25 mouse cellular contexts compared by ENCODE assay signal in genomic region chr12:107307094-107307740, GRCm38 (mm10).
DNase-seq lines count a peak whose midpoint lies in the region; ATAC-seq and TF ChIP-seq lines count a peak whose summit lies in the region.
"Had no signal": no experiment of that assay in that cellular context is flagged by ENCODE, and none has a peak within 500 bp of the region (broad histone marks: within the 10 kb centered on the region; RNA-seq: fewer than 3 reads in every experiment).

No protein-coding gene starts in this region.

- no peak for TF ChIP-seq CTCF in liver, adult 2 months (IDR thresholded peaks at IDR 0.05; ENCODE audit: low read depth, low read length)

- no peak for ATAC-seq in liver, embryonic 12.5 days
- ATAC-seq: forebrain, postnatal 0 days; liver, postnatal 0 days had no signal

- no peak overlapping the region for H3K4me2 ChIP-seq in liver, embryonic 12.5 days
- H3K4me2 ChIP-seq: embryonic facial prominence, embryonic 13.5 days; heart, embryonic 12.5 days; hindbrain, embryonic 13.5 days; limb, embryonic 15.5 days; neural tube, embryonic 13.5 days; stomach, embryonic 15.5 days had no signal

- H3K79me2 ChIP-seq in liver, adult 2 months (ENCODE audit: control insufficient read depth, insufficient read depth, low read length) = no peaks in the 10 kb centered on the region

- H3K9me3 ChIP-seq in liver, embryonic 12.5 days (replicated peaks) = no peaks in the 10 kb centered on the region
- H3K9me3 ChIP-seq: embryonic facial prominence, embryonic 13.5 days; heart, embryonic 12.5 days; hindbrain, embryonic 13.5 days; limb, embryonic 15.5 days; neural tube, embryonic 13.5 days; stomach, embryonic 15.5 days had no signal

- H3K36me3 ChIP-seq in liver, adult 2 months (ENCODE audit: control insufficient read depth, insufficient read depth, low read length) = no peaks in the 10 kb centered on the region
- no peaks in the 10 kb centered on the region for H3K36me3 ChIP-seq in liver, embryonic 12.5 days
- H3K36me3 ChIP-seq: embryonic facial prominence, embryonic 13.5 days; heart, embryonic 12.5 days; hindbrain, embryonic 13.5 days; limb, embryonic 15.5 days; neural tube, embryonic 13.5 days; stomach, embryonic 15.5 days had no signal

- peak; percentile 27 for DNase-seq in embryo, embryonic 11 days
- no peak for DNase-seq in embryo, embryonic 10.5 days (ENCODE audit: low spot score)
- peak; percentile 4 for DNase-seq in liver, adult 2 months (ENCODE audit: extremely low read depth, low read depth, low spot score)
- peak; percentile 31 for DNase-seq in thymus, postnatal 25 days
- no peak for DNase-seq in thymus, adult 18-20 months
- no peak for DNase-seq in right cerebral cortex, postnatal 4 days
- DNase-seq in left cerebral cortex, postnatal 10 days (ENCODE audit: extremely low spot score in 1 of 2, low spot score in 2 of 2) = no peak
- DNase-seq: adrenal gland, postnatal 36 days; cerebellum, adult 2 months; cerebellum, postnatal 36 days; forebrain, postnatal 0 days; heart, postnatal 14 days; kidney, adult 11 months; layer of hippocampus, postnatal 36 days; liver, postnatal 0 days; lung, postnatal 10 days; right cerebral cortex, postnatal 25 days had no signal

- no peaks in the 10 kb centered on the region for H3K27me3 ChIP-seq in liver, adult 2 months (ENCODE audit: control insufficient read depth, insufficient read depth, low read length)
- H3K27me3 ChIP-seq in liver, embryonic 12.5 days (replicated peaks) = no peaks in the 10 kb centered on the region
- H3K27me3 ChIP-seq: embryonic facial prominence, embryonic 13.5 days; hindbrain, embryonic 13.5 days; neural tube, embryonic 13.5 days; stomach, embryonic 15.5 days had no signal

- 12% methylated on average over 15 of the region's 15 CpGs for WGBS in liver, adult 2 months
- 18% methylated on average over 15 of the region's 15 CpGs for WGBS in liver, embryonic 12.5 days (ENCODE audit: insufficient replicate concordance)

- H3K9ac ChIP-seq in liver, adult 2 months (ENCODE audit: low read depth, low read length) = no peak overlapping the region
- no peak overlapping the region for H3K9ac ChIP-seq in liver, embryonic 12.5 days
- H3K9ac ChIP-seq: embryonic facial prominence, embryonic 13.5 days; forebrain, postnatal 0 days; heart, embryonic 12.5 days; hindbrain, embryonic 13.5 days; limb, embryonic 15.5 days; liver, postnatal 0 days; neural tube, embryonic 13.5 days; stomach, embryonic 15.5 days had no signal

- H3K4me3 ChIP-seq in liver, adult 2 months (ENCODE audit: insufficient read depth, low read depth, low read length) = no peak overlapping the region
- H3K4me3 ChIP-seq in liver, embryonic 12.5 days = no peak overlapping the region
- H3K4me3 ChIP-seq: embryonic facial prominence, embryonic 13.5 days; heart, embryonic 12.5 days; hindbrain, embryonic 13.5 days; limb, embryonic 15.5 days; neural tube, embryonic 13.5 days; stomach, embryonic 15.5 days had no signal

- H3K27ac ChIP-seq in liver, adult 2 months (replicated peaks; ENCODE audit: insufficient read depth, low read depth, low read length) = no peak overlapping the region
- no peak overlapping the region for H3K27ac ChIP-seq in liver, embryonic 12.5 days
- H3K27ac ChIP-seq: embryonic facial prominence, embryonic 13.5 days; hindbrain, embryonic 13.5 days; kidney, postnatal 0 days; limb, embryonic 15.5 days; neural tube, embryonic 13.5 days; stomach, embryonic 15.5 days had no signal

- no peak for TF ChIP-seq POLR2A in liver, adult 2 months (IDR thresholded peaks at IDR 0.05; ENCODE audit: extremely low read depth, insufficient read depth, low read length)

- intact Hi-C loops in left cerebral cortex, postnatal 10 days (cut with DNase I) = no loop called here

- H3K4me1 ChIP-seq in liver, adult 2 months (ENCODE audit: control insufficient read depth, insufficient read depth, low read length) = no peaks in the 10 kb centered on the region
- H3K4me1 ChIP-seq in liver, embryonic 12.5 days = no peaks in the 10 kb centered on the region; the same call in 1 of the 2 replicates
- H3K4me1 ChIP-seq: embryonic facial prominence, embryonic 13.5 days; limb, embryonic 15.5 days; stomach, embryonic 15.5 days had no signal

Comparison
In these comparisons a context has a peak if more than half of its experiments do, and no peak if none do; other contexts are left out.
1. DNase-seq: peak in embryo, embryonic 11 days (single experiment), liver, adult 2 months (single experiment) and thymus, postnatal 25 days (single experiment); none in embryo, embryonic 10.5 days (single experiment), thymus, adult 18-20 months (0 of 2), right cerebral cortex, postnatal 4 days (single experiment) and left cerebral cortex, postnatal 10 days (0 of 2).